In the genomic region with DNA sequence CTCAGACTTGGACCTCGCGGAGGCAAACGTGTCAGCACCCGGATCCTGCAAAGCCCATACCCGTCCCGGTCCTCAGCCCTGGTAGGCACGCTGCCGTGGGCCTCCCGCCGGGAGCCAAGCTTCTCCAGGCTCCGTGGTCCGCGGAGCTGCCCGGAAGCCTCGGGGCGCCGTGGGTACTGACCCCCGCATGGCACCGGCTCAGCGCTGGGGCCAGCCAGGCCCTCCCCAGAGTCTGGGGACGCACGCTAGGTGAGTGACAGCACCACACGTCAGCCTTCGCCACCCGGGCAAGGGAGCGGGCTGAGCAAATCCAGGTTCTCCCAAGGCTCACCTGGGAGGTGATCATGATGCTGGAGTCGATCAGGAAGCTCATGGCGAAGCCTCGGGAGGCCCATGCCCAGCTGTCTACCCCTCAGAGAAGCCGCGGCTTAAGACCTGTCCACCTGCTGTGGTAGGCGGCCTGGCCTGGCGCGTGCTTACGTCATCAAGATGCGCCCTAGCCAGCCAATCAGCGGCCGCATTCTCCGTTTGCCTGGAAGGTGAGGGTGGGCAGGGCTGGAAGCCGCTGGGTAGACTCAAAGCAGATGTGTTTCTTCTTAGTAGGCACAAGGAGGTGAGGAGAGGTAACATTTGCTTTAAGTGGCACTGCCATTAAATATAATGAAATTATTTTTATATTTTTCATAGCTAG, we compare ENCODE assay signal across 1 mouse cellular context.
TF ChIP-seq lines count a peak whose summit lies in the region.

Gpr89 (minus strand) TSS at position 496 of the 691 bp plus-strand sequence.

TF ChIP-seq in MEL, 35 proteins besides CTCF, POLR2A, EP300 and RAD21 (continued from another document):
- TF ChIP-seq MEF2A (IDR thresholded peaks at IDR 0.05; ENCODE audit: extremely low read depth, insufficient replicate concordance, low read depth, low read length, poor library complexity, severe bottlenecking) (no peak), GABPA (IDR thresholded peaks at IDR 0.05; ENCODE audit: low read depth, low read length) (no peak), SIN3A (IDR thresholded peaks at IDR 0.05; ENCODE audit: low read length) (peak; percentile 87), ZMIZ1 (IDR thresholded peaks at IDR 0.05; ENCODE audit: low read depth, low read length) (peak; percentile 95), TBP (IDR thresholded peaks at IDR 0.05; ENCODE audit: low read depth, low read length) (peak; percentile 92), GATA1 (IDR thresholded peaks at IDR 0.05; ENCODE audit: low read depth, low read length) (no peak), MXI1 (IDR thresholded peaks at IDR 0.05; ENCODE audit: low read depth, low read length) (peak; percentile 92), USF2 (IDR thresholded peaks at IDR 0.05; ENCODE audit: borderline replicate concordance in 1 of 2, insufficient read depth in 1 of 2, low read depth in 1 of 2, low read length in 2 of 2) (no peak), TAL1 (IDR thresholded peaks at IDR 0.05; ENCODE audit: low read length) (no peak), UBTF (IDR thresholded peaks at IDR 0.05; ENCODE audit: borderline replicate concordance, insufficient read depth, low read depth, low read length) (0 out of 2 replicates have a peak, but pooled peaks have one; percentile 24), KAT2A (conservative IDR thresholded peaks at IDR 0.05; ENCODE audit: low read depth, low read length) (no peak)
